Mouse (Mus musculus) intestine, embryonic 14.5 days (tissue): ENCODE results near the gene Olfr311. TPM values are rescaled to one million over a fixed set of nuclear protein-coding genes. Genes with fewer than 3 reads are reported as not detected.

Experiments used
- ATAC-seq: fragments of 200-750 bp; cut with Nextera tagmentation; replicated peaks from 2 replicates; pipeline ENCODE4 v1.8.0; 2017; ENCODE audit warnings: low read depth, moderate number of reproducible peaks, moderate TSS enrichment, moderate library complexity; ENCODE audit not compliant: low FRiP score, low TSS enrichment
- DNase-seq: peaks from one replicate; pipeline ENCODE4 v3.0.0-alpha.2; 2018; ENCODE audit warnings: low spot score
- H3K27ac ChIP-seq: fragments of 300-500 bp; sonication (generic); 2 replicates; pipeline ENCODE4 v1.5.1; 2014; ENCODE audit warnings: low read depth, mild to moderate bottlenecking, control low read depth
- H3K27me3 ChIP-seq: fragments of 300-500 bp; sonication (generic); replicated peaks from 2 replicates; pipeline ENCODE4 v1.6.1; 2014; ENCODE audit warnings: low read length, control low read depth; ENCODE audit not compliant: control insufficient read depth, insufficient read depth
- H3K36me3 ChIP-seq: fragments of 300-500 bp; sonication (generic); 2 replicates; pipeline ENCODE4 v1.6.1; 2014; ENCODE audit warnings: low read length, control low read depth; ENCODE audit not compliant: control insufficient read depth, insufficient read depth
- H3K4me1 ChIP-seq: fragments of 300-500 bp; sonication (generic); replicated peaks from 2 replicates; pipeline ENCODE4 v1.6.1; 2014; ENCODE audit warnings: low read length, control low read depth, mixed read lengths; ENCODE audit not compliant: control insufficient read depth, insufficient read depth
- H3K4me2 ChIP-seq: fragments of 300-500 bp; sonication (generic); 2 replicates; pipeline ENCODE4 v1.6.1; 2014; ENCODE audit warnings: low read length
- H3K4me3 ChIP-seq: fragments of 300-500 bp; sonication (generic); 2 replicates; pipeline ENCODE4 v1.5.1; 2014; ENCODE audit warnings: low read depth, low read length, control low read depth, mixed read lengths
- H3K9ac ChIP-seq: fragments of 300-500 bp; sonication (generic); 2 replicates; pipeline ENCODE4 v1.6.1; 2014; ENCODE audit warnings: mild to moderate bottlenecking, low read length
- H3K9me3 ChIP-seq: fragments of 300-500 bp; sonication (generic); 2 replicates; pipeline ENCODE4 v1.6.1; 2016; ENCODE audit warnings: low read length, control low read depth; ENCODE audit not compliant: control insufficient read depth
- whole genome bisulfite sequencing: fragments of 180-500 bp; shearing (Covaris S2); extraction: QIAGEN DNeasy Blood & Tissue Kit; methylation state at CpG from one replicate; pipeline ENCODE4 v1.1.7; 2014; 5-methylcytosine and 5-hydroxymethylcytosine counted together
- polyA plus RNA-seq: library from polyadenylated mRNA; unstranded; fragments of >200 nt; fragmentation: Nextera tagmentation; extraction: Ambion mirVana; gene quantifications from 2 replicates; pipeline ENCODE4 v1.2.1, GENCODE M21; 2014

Olfr311 gene
- polyA plus RNA-seq, 1 experiment from 2014 or later: not detected

- DNase-seq: no peak
- no peak overlapping the region for H3K4me2 ChIP-seq
- 66% methylated on average over 2 of the region's 2 CpGs for WGBS
- no peak overlapping the region for H3K4me3 ChIP-seq
- H3K27me3 ChIP-seq: no peaks in the 10 kb centered on the region
- no peaks in the 10 kb centered on the region for H3K9me3 ChIP-seq
- no peak overlapping the region for H3K27ac ChIP-seq
- no peak overlapping the region for H3K9ac ChIP-seq
- ATAC-seq: no peak
- peaks cover 33% of the 10 kb centered on the region for H3K36me3 ChIP-seq
- peaks cover 6% of the 10 kb centered on the region for H3K4me1 ChIP-seq
Observed at GRCm38 (mm10) chr11:58849731-58850130, 10.7 kb downstream of the Olfr311 start.

DNA sequence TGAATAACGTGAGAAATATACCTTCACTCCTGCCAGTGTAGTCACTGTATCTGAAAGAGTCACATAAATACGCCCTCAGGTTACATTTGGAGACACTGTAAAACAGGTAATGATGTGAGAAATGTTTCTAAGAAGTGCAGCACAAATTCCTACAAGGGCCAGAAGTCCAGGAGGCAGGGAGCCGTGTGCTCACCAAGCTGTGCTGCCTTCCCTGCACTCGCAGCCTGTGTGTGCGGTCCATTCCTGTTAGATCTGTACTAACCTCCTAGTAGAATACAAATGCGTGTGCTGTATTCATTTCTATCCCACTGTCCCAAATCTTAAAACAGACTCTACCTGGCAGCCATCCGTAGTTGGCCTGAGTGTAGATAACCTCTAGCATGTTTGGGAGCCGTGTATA lies 21.7 kb downstream of the Olfr311 start:
- WGBS: 95% methylated on average over 8 of the region's 8 CpGs

DNA sequence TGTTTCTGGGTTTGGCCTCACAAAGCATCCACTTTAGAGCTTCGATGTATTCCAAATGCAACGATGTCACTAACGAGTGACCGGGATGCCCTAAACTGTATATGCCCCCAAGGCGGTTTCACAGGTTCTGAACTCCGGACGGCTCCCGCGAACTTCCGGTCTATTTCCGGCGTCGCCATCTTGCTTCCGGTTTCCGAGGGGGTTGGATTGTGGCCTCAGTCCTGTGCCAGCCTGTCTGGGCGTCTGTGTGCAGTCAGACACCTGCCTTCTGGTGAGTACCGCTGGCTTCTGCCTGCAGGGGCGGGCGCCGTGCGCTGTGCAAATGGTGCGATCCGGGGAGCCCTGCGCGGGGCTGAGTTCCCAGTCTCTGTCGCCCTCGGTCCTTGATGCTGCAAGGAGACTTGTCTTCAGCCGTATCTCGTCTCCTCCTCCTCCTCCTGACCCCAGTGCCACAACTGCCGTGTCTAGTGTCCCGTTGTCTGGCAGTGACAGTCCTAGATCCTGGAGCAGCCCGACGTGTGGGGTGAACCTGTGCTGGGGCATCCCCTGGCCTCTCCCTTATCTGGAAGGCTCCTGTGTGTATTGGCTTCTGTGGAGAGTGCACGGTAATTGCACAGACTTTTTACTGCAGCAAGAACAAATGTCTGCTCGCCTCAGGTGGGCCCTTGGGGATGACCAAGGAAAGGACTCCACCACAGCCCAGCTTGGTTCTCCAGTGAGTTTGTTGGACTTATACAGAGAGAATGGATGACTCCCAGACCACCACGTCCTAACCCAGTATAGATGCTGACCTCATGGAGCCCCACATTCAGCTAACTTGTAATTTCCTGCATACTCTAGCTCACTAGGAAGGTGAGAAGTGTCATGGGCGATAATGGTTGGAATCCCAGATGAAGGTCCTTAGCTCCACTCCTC lies 28.2 kb downstream of the Olfr311 start, which contains the start of gene 2810021J22Rik:
TSS of gene 2810021J22Rik (plus strand) at position 178 of the 915 bp plus-strand sequence.
- 3% methylated on average over 37 of the region's 37 CpGs for WGBS
- H3K9me3 ChIP-seq: no peaks in the 10 kb centered on the region
- DNase-seq (peak; percentile 90), ATAC-seq (peak; percentile 83)
- H3K4me1 ChIP-seq: peaks cover 10% of the 10 kb centered on the region
- H3K4me2 ChIP-seq: peak within 1 kb of the TSS; percentile 56
- H3K27me3 ChIP-seq: no peaks in the 10 kb centered on the region
- H3K4me3 ChIP-seq: peak within 1 kb of the TSS; percentile 70
- peak within 1 kb of the TSS; percentile 67 for H3K9ac ChIP-seq
- H3K27ac ChIP-seq: peak within 1 kb of the TSS; percentile 79
- peaks cover 25% of the 10 kb centered on the region for H3K36me3 ChIP-seq

More for the DNA sequence above, 21.7 kb downstream of the Olfr311 start:
- Histone ChIP-seq H3K4me1 (no peaks in the 10 kb centered on the region), H3K27me3 (no peaks in the 10 kb centered on the region), H3K9ac (no peak overlapping the region), H3K4me2 (no peak overlapping the region), H3K9me3 (peaks cover 18% of the 10 kb centered on the region), H3K4me3 (no peak overlapping the region), H3K27ac (no peak overlapping the region), H3K36me3 (peaks cover 40% of the 10 kb centered on the region)
- no peak for ATAC-seq
- DNase-seq: no peak

DNA sequence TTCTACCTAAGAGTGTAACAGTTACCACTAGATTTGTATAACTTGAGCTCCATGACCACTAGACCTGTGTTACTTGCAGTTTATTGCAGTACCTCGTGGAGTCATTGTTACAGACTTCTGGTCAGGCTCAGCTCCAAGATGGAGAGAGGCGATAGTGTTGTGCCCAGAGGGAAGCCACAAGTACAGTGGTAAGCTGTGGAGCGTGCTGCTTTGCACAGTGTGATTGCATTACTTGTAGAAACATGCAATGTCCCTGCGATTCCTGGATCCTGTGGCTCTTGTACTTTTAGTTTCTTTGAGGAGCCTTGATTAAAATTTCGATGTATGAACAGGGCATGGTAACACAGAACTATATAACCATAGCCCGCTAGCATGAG lies 28.9 kb downstream of the Olfr311 start:
- ATAC-seq (no peak), DNase-seq (no peak)
- peak overlapping the region; percentile 67 for H3K9ac ChIP-seq
- H3K4me3 ChIP-seq: peak overlapping the region; percentile 70
- no peaks in the 10 kb centered on the region for H3K9me3 ChIP-seq
- no peaks in the 10 kb centered on the region for H3K27me3 ChIP-seq
- H3K4me1 ChIP-seq: peaks cover 10% of the 10 kb centered on the region
- WGBS: 78% methylated on average over 6 of the region's 6 CpGs
- H3K36me3 ChIP-seq: peaks cover 25% of the 10 kb centered on the region
- no peak overlapping the region for H3K27ac ChIP-seq
- H3K4me2 ChIP-seq: peak overlapping the region; percentile 56

GRCm38 (mm10) chr11:58870961-58871360 lies 31.9 kb downstream of the Olfr311 start:
- H3K9me3 ChIP-seq: no peaks in the 10 kb centered on the region

GRCm38 (mm10) chr11:58883756-58884155 lies 44.7 kb downstream of the Olfr311 start:
- WGBS: 87% methylated on average over 8 of the region's 8 CpGs
- DNase-seq (no peak), ATAC-seq (no peak)
- Histone ChIP-seq H3K36me3 (peaks cover 39% of the 10 kb centered on the region), H3K27ac (no peak overlapping the region), H3K4me3 (no peak overlapping the region), H3K9ac (no peak overlapping the region), H3K4me2 (no peak overlapping the region), H3K9me3 (no peaks in the 10 kb centered on the region), H3K27me3 (no peaks in the 10 kb centered on the region), H3K4me1 (no peaks in the 10 kb centered on the region)

More at GRCm38 (mm10) chr11:58870961-58871360, 31.9 kb downstream of the Olfr311 start:
- no peak overlapping the region for H3K4me2 ChIP-seq
- H3K36me3 ChIP-seq: peaks cover 31% of the 10 kb centered on the region
- 87% methylated on average over 4 of the region's 4 CpGs for WGBS
- ATAC-seq: no peak
- DNase-seq: no peak
- no peak overlapping the region for H3K27ac ChIP-seq
- H3K27me3 ChIP-seq: no peaks in the 10 kb centered on the region
- no peak overlapping the region for H3K9ac ChIP-seq
- peaks cover 10% of the 10 kb centered on the region for H3K4me1 ChIP-seq
- H3K4me3 ChIP-seq: no peak overlapping the region

GRCm38 (mm10) chr11:58890511-58890910 lies 51.5 kb downstream of the Olfr311 start:
- Histone ChIP-seq H3K36me3 (peaks cover 57% of the 10 kb centered on the region), H3K4me3 (no peak overlapping the region), H3K9ac (no peak overlapping the region), H3K4me1 (no peaks in the 10 kb centered on the region), H3K4me2 (no peak overlapping the region), H3K27me3 (no peaks in the 10 kb centered on the region), H3K9me3 (no peaks in the 10 kb centered on the region), H3K27ac (no peak overlapping the region)
- 89% methylated on average over 10 of the region's 10 CpGs for WGBS
- DNase-seq: no peak
- ATAC-seq: no peak
